Mouse (Mus musculus) kidney, postnatal 10 days (tissue): ENCODE results near the gene Ciao2a.

Experiments used
- DNase-seq: peaks from one replicate; pipeline ENCODE4 v3.0.0; 2021; ENCODE audit warnings: mixed read lengths

The Ciao2a gene

GRCm38 (mm10) chr9:66126456-66127192, at the start of gene Ciao2a, which contains the start of gene Snx1:
TSS of gene Ciao2a (plus strand) at chr9:66126611.
TSS of gene Snx1 (minus strand) at chr9:66126587.
- DNase-seq: peak; percentile 96

GRCm38 (mm10) chr9:66078072-66078471, 48.3 kb upstream of the Ciao2a start:
- DNase-seq: no peak

- no peak for DNase-seq
Measured at GRCm38 (mm10) chr9:66078493-66078892, 47.9 kb upstream of the Ciao2a start.

GRCm38 (mm10) chr9:66080804-66081459, 45.5 kb upstream of the Ciao2a start:
- no peak for DNase-seq

- no peak for DNase-seq
Measured at GRCm38 (mm10) chr9:66081999-66082398, 44.4 kb upstream of the Ciao2a start.

GRCm38 (mm10) chr9:66084171-66084570, 42.2 kb upstream of the Ciao2a start:
- no peak for DNase-seq

- no peak for DNase-seq
Measured at GRCm38 (mm10) chr9:66087062-66087461, 39.3 kb upstream of the Ciao2a start.

- peak; percentile 71 for DNase-seq
Measured at GRCm38 (mm10) chr9:66088411-66088810, 38.0 kb upstream of the Ciao2a start.

- no peak for DNase-seq
Measured at GRCm38 (mm10) chr9:66090593-66091244, 35.7 kb upstream of the Ciao2a start.

GRCm38 (mm10) chr9:66091327-66092231, 34.8 kb upstream of the Ciao2a start:
- DNase-seq: peak; percentile 44

- no peak for DNase-seq
Measured at GRCm38 (mm10) chr9:66092664-66093063, 33.7 kb upstream of the Ciao2a start.

GRCm38 (mm10) chr9:66101577-66101976, 24.8 kb upstream of the Ciao2a start:
- no peak for DNase-seq

GRCm38 (mm10) chr9:66102668-66103067, 23.7 kb upstream of the Ciao2a start:
- DNase-seq: no peak

- DNase-seq: no peak
Measured at GRCm38 (mm10) chr9:66104601-66105000, 21.8 kb upstream of the Ciao2a start.

GRCm38 (mm10) chr9:66105168-66105567, 21.2 kb upstream of the Ciao2a start:
- no peak for DNase-seq

GRCm38 (mm10) chr9:66109574-66109973, 16.8 kb upstream of the Ciao2a start:
- DNase-seq: no peak

- no peak for DNase-seq
Measured at GRCm38 (mm10) chr9:66110126-66110525, 16.3 kb upstream of the Ciao2a start.

GRCm38 (mm10) chr9:66110611-66111379, 15.6 kb upstream of the Ciao2a start:
- no peak for DNase-seq

- DNase-seq: no peak
Measured at GRCm38 (mm10) chr9:66114341-66114740, 12.1 kb upstream of the Ciao2a start.

GRCm38 (mm10) chr9:66116890-66117289, 9.5 kb upstream of the Ciao2a start:
- peak; percentile 49 for DNase-seq

GRCm38 (mm10) chr9:66119498-66119897, 6.9 kb upstream of the Ciao2a start:
- DNase-seq: no peak

GRCm38 (mm10) chr9:66120106-66120505, 6.3 kb upstream of the Ciao2a start:
- DNase-seq: no peak
